Mouse (Mus musculus): ENCODE measurements at regions not wholly inside any gene's neighbourhood (a gene's known extent, or its start where the extent isn't known, plus 50 kb on each side); places are given as distances from the start of the nearest gene placed in this dataset.

DNA sequence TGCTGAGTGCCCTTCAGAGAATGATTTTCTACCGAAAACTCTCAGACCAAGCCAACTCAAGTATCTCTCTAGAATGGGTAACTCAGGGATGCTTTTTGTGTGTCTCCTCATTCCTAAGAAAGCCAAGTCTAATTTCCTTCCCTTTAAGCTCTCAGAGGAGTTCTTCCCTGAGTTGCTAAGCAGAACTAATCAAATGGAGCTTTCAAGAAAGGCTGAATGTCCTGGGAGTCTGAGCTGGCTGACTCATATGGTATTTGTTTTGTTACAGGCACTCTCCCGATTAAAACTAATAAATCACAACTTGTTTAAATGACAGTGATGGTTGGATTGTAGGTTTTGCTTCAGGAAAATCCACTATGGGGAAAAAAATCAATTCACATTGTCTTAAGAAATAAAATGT, 253.1 kb upstream of the Pfkp start:
- TF ChIP-seq CTCF (IDR thresholded peaks at IDR 0.05; ENCODE audit: control insufficient read depth, insufficient read depth, insufficient read length) (no peak), MAX (IDR thresholded peaks at IDR 0.05) (no peak), MYOD1 (IDR thresholded peaks at IDR 0.05; ENCODE audit: control insufficient read depth, insufficient read length, low read depth) (no peak)

All from C2C12 (cell line).